Mouse (Mus musculus) cerebellum, adult 2 months (tissue): ENCODE results near the gene Vcpkmt. TPM values are rescaled to one million over a fixed set of nuclear protein-coding genes. Genes with fewer than 3 reads are reported as not detected.
"Not testable (repeated sequence)": the region's sequence is repeated elsewhere in the genome, so short reads cannot be mapped to it uniquely, and the experiment has no call there.

Experiments used
- DNase-seq, 2 experiments: peaks; one replicate each; pipeline ENCODE4 v3.0.0; 2021
- H3K27ac ChIP-seq: fragments of 200-500 bp; 2 replicates; pipeline ENCODE4 v1.5.1; 2012; ENCODE audit warnings: low read length, control low read depth, inconsistent platforms; ENCODE audit not compliant: insufficient read depth
- H3K27me3 ChIP-seq: fragments of 200-500 bp; 2 replicates; pipeline ENCODE4 v1.6.1; 2012; ENCODE audit warnings: inconsistent platforms, mild to moderate bottlenecking, low read length, moderate library complexity; ENCODE audit not compliant: control insufficient read depth, insufficient read depth
- H3K4me1 ChIP-seq: fragments of 200-500 bp; 2 replicates; pipeline ENCODE4 v1.6.1; 2011; ENCODE audit warnings: low read length; ENCODE audit not compliant: control insufficient read depth, insufficient read depth
- H3K4me3 ChIP-seq: fragments of 200-500 bp; replicated peaks from 2 replicates; pipeline ENCODE3; 2011; ENCODE audit warnings: mild to moderate bottlenecking, low read depth, low read length, control low read depth; ENCODE audit not compliant: insufficient read depth
- CTCF ChIP-seq: fragments of 200-500 bp; IDR thresholded peaks from 2 replicates; pipeline ENCODE4 v1.5.1; 2011; ENCODE audit warnings: low read depth, mild to moderate bottlenecking, control low read depth, low read length, moderate library complexity, borderline replicate concordance; ENCODE audit not compliant: insufficient read depth
- POLR2A ChIP-seq: fragments of 200-500 bp; IDR thresholded peaks from 2 replicates; pipeline ENCODE4 v1.6.1; 2011; ENCODE audit warnings: low read length, control low read depth, borderline replicate concordance; ENCODE audit not compliant: insufficient read depth
- WGBS: fragments of 180-500 bp; shearing (Covaris S2); methylation state at CpG from one replicate; pipeline ENCODE4 v1.1.7; 2018; 5-methylcytosine and 5-hydroxymethylcytosine counted together
- polyA plus RNA-seq: library from polyadenylated mRNA; depleted of rRNA; stranded (reverse); fragments of >200 nt; gene quantifications from 2 replicates; pipeline ENCODE4 v1.2.3, GENCODE M21; 2012

The Vcpkmt gene
- polyA plus RNA-seq, 1 experiment: 30.0 TPM

DNA sequence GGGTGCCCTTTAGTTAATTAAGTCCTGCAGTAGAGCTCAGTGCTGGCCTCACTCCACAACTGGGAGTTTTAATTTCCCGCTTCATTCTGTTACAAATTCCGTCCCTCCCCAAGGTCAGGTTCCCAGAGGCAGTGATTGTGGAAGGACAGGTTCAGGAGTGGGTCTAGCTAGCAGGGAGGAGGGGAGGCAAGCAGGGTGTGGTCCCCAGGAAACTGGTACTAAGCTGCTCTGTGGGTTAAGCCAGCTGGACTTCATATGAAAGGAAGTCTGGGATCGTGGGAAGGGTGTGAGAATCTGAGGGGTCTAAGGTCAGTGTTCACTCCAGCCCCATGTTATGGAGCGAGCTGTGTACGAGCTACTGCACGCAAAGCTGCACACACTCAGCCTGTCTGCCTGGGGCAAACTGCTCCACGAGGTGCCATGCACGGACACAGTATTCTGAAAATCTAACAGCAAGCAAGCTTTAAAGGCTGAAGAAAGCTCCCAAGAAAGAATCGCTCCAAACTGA lies 6.7 kb downstream of the Vcpkmt start:
- Histone ChIP-seq H3K4me1 (0 out of 2 replicates have a peak, but pooled peaks cover 3% of the 10 kb centered on the region), H3K27me3 (no peaks in the 10 kb centered on the region), H3K27ac (no peak overlapping the region), H3K4me3 (no peak overlapping the region)
- no peak for TF ChIP-seq POLR2A
- TF ChIP-seq CTCF: no peak
- WGBS: 82% methylated on average over 9 of the region's 9 CpGs
- DNase-seq: no peak

GRCm38 (mm10) chr12:69573916-69574881 lies 8.6 kb downstream of the Vcpkmt start:
- Histone ChIP-seq H3K27ac (no peak overlapping the region), H3K4me3 (peak overlapping the region; percentile 55), H3K27me3 (no peaks in the 10 kb centered on the region), H3K4me1 (no peaks in the 10 kb centered on the region)
- 17% methylated on average over 17 of the region's 17 CpGs for WGBS
- TF ChIP-seq POLR2A (no peak), CTCF (peak; percentile 46; the same call in 1 of the 2 replicates)
- DNase-seq: peak; percentile 74 to 76

GRCm38 (mm10) chr12:69573271-69573670 lies 9.6 kb downstream of the Vcpkmt start:
- DNase-seq: no peak
- Histone ChIP-seq H3K4me3 (no peak overlapping the region), H3K27me3 (no peaks in the 10 kb centered on the region), H3K27ac (no peak overlapping the region), H3K4me1 (no peaks in the 10 kb centered on the region)
- 94% methylated on average over 8 of the region's 8 CpGs for WGBS
- TF ChIP-seq POLR2A (no peak), CTCF (no peak)

DNA sequence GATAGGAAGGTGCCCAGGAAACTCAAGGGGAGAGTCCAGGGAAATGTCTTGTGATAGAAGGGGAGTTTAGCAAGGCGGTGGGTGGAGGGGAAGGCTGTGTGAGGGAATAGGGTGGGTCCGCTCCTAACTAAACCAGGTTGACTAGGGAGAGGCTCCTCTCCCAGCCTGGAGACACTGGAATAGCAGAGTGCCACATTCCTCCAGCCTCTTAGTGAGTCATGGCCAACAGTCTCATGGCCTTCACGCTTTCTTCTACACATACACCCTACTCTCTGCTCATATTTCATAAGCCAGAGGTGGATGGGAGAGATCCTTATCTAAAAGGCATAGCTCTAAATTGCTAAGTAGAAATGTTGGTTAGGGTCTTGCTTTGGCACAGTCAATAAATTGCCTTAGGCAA lies 12.9 kb downstream of the Vcpkmt start:
- 94% methylated on average over 3 of the region's 3 CpGs for WGBS
- H3K4me1 ChIP-seq: no peaks in the 10 kb centered on the region

GRCm38 (mm10) chr12:69568266-69568665 lies 14.6 kb downstream of the Vcpkmt start:
- no peak for TF ChIP-seq POLR2A
- TF ChIP-seq CTCF: no peak
- no peaks in the 10 kb centered on the region for H3K4me1 ChIP-seq
- WGBS: 67% methylated on average over 3 of the region's 3 CpGs

More for the DNA sequence above, 12.9 kb downstream of the Vcpkmt start:
- H3K27me3 ChIP-seq: no peaks in the 10 kb centered on the region
- no peak overlapping the region for H3K4me3 ChIP-seq
- no peak overlapping the region for H3K27ac ChIP-seq
- DNase-seq: no peak
- TF ChIP-seq POLR2A (no peak), CTCF (no peak)

DNA sequence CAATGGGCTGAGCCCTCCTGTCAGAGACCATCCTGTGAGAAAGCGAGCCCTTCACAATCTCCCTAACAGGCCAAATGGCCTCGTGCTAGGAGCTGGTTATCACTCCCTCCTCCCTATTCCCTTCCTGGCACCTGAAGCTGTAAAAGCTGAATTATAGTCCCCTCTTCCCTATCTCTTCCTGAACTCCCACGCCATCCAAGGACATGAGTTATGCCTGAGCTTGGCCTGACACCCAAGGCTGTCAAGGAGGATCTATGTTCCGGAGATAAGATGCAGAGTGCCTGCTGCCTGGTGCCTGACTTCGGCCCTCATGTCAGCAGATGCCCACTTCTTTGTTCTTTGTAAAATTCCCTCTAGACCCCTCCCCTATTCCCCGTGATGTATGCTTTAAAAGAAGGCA lies 21.8 kb downstream of the Vcpkmt start:
- H3K4me3 ChIP-seq, H3K27me3 ChIP-seq, H3K4me1 ChIP-seq, DNase-seq, H3K27ac ChIP-seq: not testable (repeated sequence)
- 82% methylated on average over 6 of the region's 6 CpGs for WGBS

More at GRCm38 (mm10) chr12:69568266-69568665, 14.6 kb downstream of the Vcpkmt start:
- Histone ChIP-seq H3K27me3 (no peaks in the 10 kb centered on the region), H3K4me3 (no peak overlapping the region), H3K27ac (no peak overlapping the region)
- no peak for DNase-seq

GRCm38 (mm10) chr12:69556221-69556861 lies 26.5 kb downstream of the Vcpkmt start:
- TF ChIP-seq POLR2A: no peak
- no peak for TF ChIP-seq CTCF
- no peak overlapping the region for H3K27ac ChIP-seq
- WGBS: 39% methylated on average over 6 of the region's 6 CpGs

More at GRCm38 (mm10) chr12:69556221-69556861, 26.5 kb downstream of the Vcpkmt start:
- no peaks in the 10 kb centered on the region for H3K27me3 ChIP-seq
- H3K4me1 ChIP-seq: no peaks in the 10 kb centered on the region
- DNase-seq: no peak
- H3K4me3 ChIP-seq: no peak overlapping the region
